Mouse (Mus musculus) heart, postnatal 4 days (tissue): ENCODE data around the gene 6430571L13Rik. TPM values are rescaled to one million over a fixed set of nuclear protein-coding genes. Genes with fewer than 3 reads are reported as not detected.

Source experiments
- DNase-seq: peaks from one replicate; pipeline ENCODE4 v3.0.0; 2021
- total RNA-seq, 2 experiments: library from RNA; stranded (reverse); gene quantifications; 2 replicates each; pipeline ENCODE4 v1.2.3; 2021

The 6430571L13Rik gene
- total RNA-seq, 2 experiments from 2014 or later: 4.6 to 5.8 TPM

GRCm38 (mm10) chr9:107307099-107307872 is 33.1 kb upstream of the 6430571L13Rik start:
- no peak for DNase-seq

- peak; percentile 92 for DNase-seq
These were observed 32.5 kb upstream of the 6430571L13Rik start for GRCm38 (mm10) chr9:107307886-107308285.

- no peak for DNase-seq
These were observed 31.9 kb upstream of the 6430571L13Rik start for GRCm38 (mm10) chr9:107308346-107309000.

DNA sequence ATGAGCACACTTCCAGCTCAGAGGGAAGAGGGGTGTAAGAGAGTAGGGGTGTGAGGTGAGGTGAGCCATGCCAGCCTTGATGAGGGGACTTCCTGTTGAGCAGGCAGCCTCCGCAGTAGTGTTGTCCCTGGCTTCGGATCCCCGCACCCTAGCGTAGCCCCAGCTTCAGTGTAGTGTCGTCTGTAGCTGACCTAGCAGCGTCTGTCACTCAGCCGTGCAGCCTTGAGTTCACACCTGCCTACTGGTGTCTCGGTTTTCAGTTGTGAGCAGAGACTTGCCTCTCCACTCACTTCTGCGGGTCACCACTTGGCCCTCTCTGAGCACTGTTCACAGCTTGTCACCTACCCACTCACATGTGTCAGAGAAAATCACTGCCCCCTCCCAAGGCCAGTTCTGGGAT is 31.2 kb upstream of the 6430571L13Rik start:
- DNase-seq: no peak

GRCm38 (mm10) chr9:107309600-107309999 is 30.8 kb upstream of the 6430571L13Rik start:
- DNase-seq: no peak

- no peak for DNase-seq
These were observed 27.4 kb upstream of the 6430571L13Rik start for GRCm38 (mm10) chr9:107312811-107313584.

DNA sequence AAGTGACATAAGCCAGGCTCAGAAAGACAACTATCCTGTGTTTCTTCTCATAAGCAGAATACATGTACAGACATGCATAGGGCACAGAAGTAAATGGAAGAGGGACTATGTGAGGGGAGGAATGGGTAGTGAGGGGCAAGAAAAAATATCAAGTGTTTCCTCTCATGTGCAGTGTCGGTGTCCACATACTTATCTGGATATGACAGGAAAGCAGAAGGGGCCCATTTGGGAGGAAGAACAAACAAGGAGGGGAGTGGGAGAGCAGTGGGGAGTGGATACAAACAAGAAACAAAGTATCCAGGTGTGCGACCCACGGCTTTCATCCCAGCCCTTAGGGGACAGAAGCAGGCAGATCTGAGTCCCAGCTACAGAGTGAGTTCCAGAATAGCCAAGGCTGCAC is 26.5 kb upstream of the 6430571L13Rik start:
- no peak for DNase-seq

DNA sequence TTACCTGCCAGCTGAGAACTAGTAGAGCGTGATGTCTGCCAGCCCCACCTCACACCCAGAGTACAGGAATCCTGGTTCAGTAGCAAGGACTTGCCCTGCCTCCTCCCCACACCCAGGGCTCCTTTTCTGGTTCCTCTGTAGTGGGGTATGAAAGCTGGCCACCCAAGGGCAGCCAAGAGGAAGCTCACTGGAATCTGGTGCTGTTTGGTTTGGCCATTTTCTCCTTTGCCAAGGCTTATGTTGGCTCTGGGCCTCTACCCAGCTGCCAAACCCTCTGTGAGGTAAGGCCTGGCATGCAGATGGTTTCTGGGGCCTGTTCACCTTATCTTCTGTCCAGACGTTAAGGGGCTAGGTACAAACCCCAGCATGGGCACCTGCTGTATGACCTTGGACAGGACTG is 24.6 kb upstream of the 6430571L13Rik start:
- peak; percentile 26 for DNase-seq

DNA sequence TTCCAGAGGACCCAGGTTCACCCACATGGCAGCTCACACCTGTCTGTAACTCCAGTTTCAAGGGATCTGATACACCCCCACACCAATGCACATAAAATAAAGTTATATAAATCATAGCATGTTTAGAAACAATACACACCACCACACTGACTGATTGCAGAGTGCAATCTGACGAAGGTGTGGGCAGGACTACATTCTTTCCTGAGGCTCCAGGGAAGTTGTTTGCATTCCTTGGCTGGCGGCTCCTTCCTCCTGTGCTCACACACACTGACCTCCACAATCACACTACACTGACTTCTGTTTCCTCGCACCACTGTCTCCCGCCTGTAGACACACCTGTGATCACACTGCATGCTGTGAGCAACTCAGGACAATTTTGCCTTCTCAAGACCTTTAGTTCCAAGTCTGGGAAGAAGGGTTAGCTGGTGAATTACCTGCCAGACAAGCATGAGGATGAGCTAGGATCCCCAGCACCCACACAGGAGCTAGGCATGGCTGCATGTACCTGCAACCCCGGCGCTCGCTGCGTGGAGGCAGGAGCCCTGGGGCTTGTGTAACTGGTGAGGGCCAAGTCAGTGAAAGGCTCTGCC is 17.8 kb upstream of the 6430571L13Rik start:
- DNase-seq: no peak

GRCm38 (mm10) chr9:107323558-107323957 is 16.8 kb upstream of the 6430571L13Rik start:
- DNase-seq: peak; percentile 92

DNA sequence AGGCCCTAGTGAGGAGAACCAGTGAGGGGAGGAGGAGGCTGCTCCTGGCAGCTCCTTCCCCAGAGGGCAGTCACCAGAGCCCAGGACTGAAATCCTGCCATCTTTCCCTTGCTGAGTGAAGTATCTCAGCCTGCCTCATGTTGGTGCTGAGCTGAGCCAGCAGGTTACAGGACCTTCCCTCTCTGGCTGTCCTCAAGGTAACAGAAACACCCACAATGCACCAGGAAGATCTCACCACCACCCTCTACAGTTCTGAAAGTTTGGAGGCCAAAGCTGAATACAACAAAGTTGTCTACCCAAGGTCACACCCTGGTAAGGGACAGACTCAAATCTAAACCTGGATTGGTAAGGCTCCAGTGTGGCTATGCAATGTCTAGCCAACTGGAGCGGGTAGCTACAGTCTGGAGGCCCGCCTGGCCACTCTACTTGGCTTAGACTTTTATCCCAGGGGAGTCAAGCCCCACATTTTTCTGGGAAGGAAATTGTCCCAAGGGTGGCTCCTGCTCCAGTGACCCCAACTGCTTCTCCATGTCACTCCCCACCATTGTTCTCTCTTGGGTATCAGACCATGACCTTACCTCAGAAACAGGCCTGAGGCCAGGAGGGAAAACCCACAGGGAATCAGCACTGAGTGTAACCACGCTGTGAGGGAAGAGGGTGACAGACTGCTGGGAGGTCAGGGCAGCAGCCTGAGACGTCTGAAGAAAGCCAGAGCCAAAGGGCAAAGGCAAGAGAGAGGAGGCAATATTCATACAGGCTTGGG is 15.4 kb upstream of the 6430571L13Rik start:
- no peak for DNase-seq

DNA sequence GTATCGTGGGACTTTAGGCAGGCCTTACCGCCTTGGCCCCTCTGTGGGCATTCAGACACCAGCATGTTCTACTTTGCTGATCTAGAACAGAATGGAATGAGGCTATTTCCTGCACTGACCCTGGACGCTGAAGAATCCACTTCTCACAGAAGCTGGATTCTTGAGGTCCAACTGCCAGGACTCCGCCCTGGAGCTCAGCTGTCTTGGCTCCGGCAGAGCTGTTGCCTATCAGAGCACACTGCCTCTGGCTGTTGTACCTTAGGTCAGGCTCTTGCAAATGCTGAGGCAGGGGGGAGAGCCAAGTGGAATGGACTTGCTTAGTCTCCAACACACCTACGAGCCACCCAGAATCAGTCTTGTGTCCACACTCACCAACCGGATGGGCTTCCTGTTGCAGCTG is 14.5 kb upstream of the 6430571L13Rik start:
- peak; percentile 59 for DNase-seq

DNA sequence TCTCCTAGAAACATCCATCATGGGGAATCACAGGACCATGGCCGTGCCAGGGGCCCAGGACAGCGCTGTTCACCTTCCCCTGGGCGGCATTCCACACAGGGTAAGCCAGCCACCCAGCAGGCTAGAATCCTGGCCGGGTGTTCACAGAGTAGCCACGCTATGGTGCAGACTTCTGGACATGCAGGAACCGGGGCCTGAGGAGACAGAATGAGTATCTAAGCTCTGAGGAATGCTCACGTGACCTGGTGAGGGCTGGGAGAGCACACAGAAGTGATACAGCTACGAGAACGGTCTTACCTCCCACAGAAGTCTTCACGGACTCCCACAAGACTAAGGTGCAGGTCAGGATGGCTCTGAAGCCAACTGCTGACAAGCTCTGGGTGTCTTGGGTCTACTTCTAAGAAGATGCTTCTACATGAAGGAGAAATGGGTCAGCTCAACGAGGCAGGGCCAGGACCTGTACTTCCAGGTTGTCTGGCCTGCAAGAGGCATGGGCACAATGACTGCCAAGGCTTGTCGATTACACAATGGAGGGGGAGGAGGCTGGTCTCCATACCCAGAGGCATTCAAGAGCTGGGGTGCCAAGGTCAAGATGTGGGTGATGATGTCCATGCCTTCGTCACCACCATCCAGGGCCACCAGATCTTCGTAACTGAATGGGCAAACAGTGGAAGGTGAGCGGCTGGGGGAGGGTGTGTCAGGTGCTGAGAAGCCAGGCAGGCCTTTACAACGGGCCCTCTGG is 12.4 kb upstream of the 6430571L13Rik start:
- DNase-seq: no peak

DNA sequence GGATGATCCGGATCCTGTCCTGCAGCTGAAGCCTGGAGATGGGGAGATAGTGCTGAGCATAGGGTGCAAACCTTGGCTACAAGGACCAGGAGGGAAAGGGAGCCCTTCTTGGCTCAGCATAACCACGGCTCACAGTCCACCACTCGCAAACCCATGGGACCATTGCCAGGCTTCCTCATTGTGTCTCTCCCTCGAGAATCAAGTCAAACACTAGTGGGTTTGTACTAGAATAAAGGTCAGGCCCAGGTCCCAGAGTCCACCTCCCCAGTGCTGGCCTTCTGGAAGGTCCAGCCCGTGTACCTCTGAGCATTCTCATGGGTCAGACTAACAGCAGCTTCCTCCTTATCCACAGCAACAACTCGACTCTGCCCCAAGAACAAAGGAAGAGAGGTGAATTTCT is 9.6 kb upstream of the 6430571L13Rik start:
- DNase-seq: no peak

DNA sequence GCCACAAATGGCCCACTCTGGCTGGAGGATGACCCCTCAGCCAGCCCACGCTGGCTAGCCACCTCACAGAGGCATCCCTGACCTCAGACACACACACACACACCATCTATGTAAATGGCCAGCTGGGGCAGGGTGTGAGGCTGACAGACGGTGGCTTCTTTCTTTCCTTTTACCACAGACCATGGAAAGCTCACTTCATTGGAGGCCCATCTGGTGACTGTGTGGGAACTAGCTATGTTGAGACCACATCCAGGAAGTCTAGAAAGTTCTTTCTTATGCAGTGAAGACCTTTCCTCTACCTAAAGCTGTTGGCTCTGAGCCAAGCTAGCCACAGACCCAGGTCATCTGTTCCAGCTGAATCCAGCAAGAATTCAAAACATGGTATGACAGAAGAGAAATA is 6.7 kb upstream of the 6430571L13Rik start:
- no peak for DNase-seq

DNA sequence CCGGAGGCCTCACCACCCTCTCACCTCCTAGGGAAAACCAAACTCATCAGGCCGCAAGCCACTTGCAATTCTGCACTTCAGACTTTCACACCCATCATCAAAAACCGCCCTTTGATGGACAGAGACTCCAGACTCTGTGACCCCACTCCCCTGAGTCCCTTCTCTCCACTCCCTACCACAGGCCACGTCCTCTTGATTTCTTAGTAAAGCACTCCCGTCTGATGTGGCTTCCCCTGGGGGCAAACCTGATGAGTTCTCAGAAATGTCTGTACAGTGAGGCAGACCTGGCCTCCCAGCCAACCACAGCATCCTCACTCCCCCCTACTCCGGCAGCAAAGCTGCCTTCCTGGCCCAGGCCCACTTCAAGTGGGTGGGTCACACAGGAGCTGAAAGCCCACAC is 6.0 kb upstream of the 6430571L13Rik start:
- DNase-seq: no peak

DNA sequence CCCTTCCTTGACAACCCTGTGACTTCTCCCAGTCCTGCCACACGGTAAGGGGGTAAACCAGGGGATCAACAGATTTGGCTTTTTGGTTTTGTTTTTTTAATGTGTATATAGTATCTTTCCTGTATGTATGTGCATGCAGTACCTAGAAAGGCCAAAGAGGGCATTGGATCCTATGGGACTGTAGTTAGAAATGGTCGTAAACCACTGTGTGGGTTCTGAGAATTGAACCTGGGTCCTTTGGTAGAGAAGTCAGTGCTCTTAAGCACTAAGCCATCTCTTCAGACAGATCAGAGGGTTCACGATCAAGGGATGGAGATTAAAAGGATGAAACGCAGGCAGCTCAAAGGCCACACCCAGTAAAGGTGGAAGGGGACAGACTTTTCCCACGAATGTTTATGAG is 5.4 kb upstream of the 6430571L13Rik start:
- DNase-seq: no peak

DNA sequence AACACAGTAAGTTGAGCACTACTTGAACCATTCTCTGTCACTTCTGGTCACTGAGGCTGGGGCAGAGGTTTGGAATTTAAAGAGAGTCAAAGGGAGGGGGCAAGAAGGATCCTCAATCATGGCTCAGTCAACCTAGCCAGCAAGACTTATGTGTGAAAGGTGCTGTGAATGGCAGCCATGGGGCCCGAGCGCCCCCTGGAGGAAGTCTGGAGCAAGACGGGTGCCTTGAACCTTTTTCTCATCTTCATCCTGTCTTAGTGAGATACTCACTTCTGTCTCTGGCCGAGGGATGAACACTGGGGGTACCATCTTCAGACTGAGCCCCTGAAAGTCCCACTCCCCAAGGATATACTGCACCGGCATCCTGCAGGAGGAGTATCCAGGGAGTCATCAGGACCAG is 4.5 kb upstream of the 6430571L13Rik start:
- peak; percentile 83 for DNase-seq

GRCm38 (mm10) chr9:107336386-107336785 is 4.0 kb upstream of the 6430571L13Rik start:
- no peak for DNase-seq

DNA sequence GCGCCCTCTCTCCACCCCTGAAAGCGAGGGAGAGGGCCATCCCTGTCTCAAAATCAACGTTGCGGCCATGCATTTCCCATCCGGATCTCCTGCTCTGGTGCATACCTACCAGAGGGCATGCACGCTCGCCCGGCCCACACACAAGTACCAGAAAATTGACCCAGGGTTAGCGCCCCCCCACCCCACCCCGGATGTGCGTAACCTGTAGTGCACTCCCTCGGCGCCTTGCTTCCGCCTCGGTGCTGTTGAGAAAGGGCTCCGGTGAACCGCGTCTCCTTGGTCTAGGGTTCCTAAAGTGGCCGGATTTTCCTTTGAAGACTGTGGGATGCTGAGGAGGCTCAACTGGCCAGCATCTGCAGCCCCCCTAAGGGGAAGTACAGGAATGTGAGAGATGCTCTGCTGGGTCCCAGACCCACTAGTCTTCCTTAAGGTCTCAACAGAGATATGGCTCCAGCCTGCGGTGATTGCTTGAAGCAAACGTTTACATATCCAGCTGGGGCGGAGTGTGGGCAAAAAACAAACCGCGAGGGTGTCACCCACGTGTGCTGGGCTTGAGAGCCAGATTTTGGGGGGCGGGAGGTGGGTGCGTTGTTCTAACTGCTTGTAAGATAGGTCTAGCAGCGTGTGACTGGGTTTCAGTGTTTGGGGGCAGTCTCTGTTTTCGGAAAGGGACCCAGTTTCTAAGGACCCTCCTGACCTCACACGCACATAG is 2.1 kb upstream of the 6430571L13Rik start, which contains the start of gene Hemk1:
Gene Hemk1 (minus strand): TSS at position 179 of the 712 bp plus-strand sequence.
- DNase-seq: peak; percentile 83
